Mouse (Mus musculus) hindbrain, embryonic 14.5 days (tissue): ENCODE data around the gene Mettl21a. TPM values are rescaled to one million over a fixed set of nuclear protein-coding genes. Genes with fewer than 3 reads are reported as not detected.
"Not testable (repeated sequence)": the region's sequence is repeated elsewhere in the genome, so short reads cannot be mapped to it uniquely, and the experiment has no call there.

Experiments used
- ATAC-seq: fragments of 200-750 bp; cut with Nextera tagmentation; 2 replicates; pipeline ENCODE4 v1.8.0; 2017; ENCODE audit warnings: moderate number of reproducible peaks, mild to moderate bottlenecking, moderate TSS enrichment, moderate library complexity; ENCODE audit not compliant: low FRiP score
- DNase-seq: peaks from one replicate; pipeline ENCODE4 v3.0.0-alpha.2; 2015; ENCODE audit warnings: low spot score
- H3K27ac ChIP-seq: fragments of 300-500 bp; sonication (generic); 2 replicates; pipeline ENCODE4 v1.5.1; 2014; ENCODE audit warnings: mild to moderate bottlenecking, moderate library complexity
- H3K27me3 ChIP-seq: fragments of 300-500 bp; sonication (generic); 2 replicates; pipeline ENCODE4 v1.6.1; 2014; ENCODE audit warnings: mild to moderate bottlenecking, low read length, mixed read lengths; ENCODE audit not compliant: control insufficient read depth, insufficient read depth
- H3K36me3 ChIP-seq: fragments of 300-500 bp; sonication (generic); replicated peaks from 2 replicates; pipeline ENCODE4 v1.6.1; 2014; ENCODE audit not compliant: control insufficient read depth, insufficient read depth
- H3K4me1 ChIP-seq: fragments of 300-500 bp; sonication (generic); replicated peaks from 2 replicates; pipeline ENCODE4 v1.6.1; 2014; ENCODE audit warnings: antibody characterized with exemption, low read length, mixed read lengths; ENCODE audit not compliant: control insufficient read depth, insufficient read depth
- H3K4me2 ChIP-seq: fragments of 300-500 bp; sonication (generic); replicated peaks from 2 replicates; pipeline ENCODE4 v1.6.1; 2014; ENCODE audit warnings: mild to moderate bottlenecking, moderate library complexity
- H3K4me3 ChIP-seq: fragments of 300-500 bp; sonication (generic); replicated peaks from 2 replicates; pipeline ENCODE4 v1.5.1; 2014; ENCODE audit warnings: mild to moderate bottlenecking, low read length
- H3K9ac ChIP-seq: fragments of 300-500 bp; sonication (generic); 2 replicates; pipeline ENCODE4 v1.6.1; 2014
- H3K9me3 ChIP-seq: fragments of 300-500 bp; sonication (generic); 2 replicates; pipeline ENCODE4 v1.6.1; 2016; ENCODE audit warnings: low read length; ENCODE audit not compliant: control insufficient read depth
- WGBS: fragments of 180-500 bp; shearing (Covaris S2); extraction: QIAGEN DNeasy Blood & Tissue Kit; methylation state at CpG from one replicate; pipeline ENCODE4 v1.1.7; 2014; 5-methylcytosine and 5-hydroxymethylcytosine counted together
- polyA plus RNA-seq: library from polyadenylated mRNA; unstranded; fragments of >200 nt; fragmentation: Nextera tagmentation; extraction: Ambion mirVana; gene quantifications from 2 replicates; pipeline ENCODE4 v1.2.1, GENCODE M21; 2014

The Mettl21a gene
- polyA plus RNA-seq, 1 experiment from 2014 or later = 15.8 TPM

DNA sequence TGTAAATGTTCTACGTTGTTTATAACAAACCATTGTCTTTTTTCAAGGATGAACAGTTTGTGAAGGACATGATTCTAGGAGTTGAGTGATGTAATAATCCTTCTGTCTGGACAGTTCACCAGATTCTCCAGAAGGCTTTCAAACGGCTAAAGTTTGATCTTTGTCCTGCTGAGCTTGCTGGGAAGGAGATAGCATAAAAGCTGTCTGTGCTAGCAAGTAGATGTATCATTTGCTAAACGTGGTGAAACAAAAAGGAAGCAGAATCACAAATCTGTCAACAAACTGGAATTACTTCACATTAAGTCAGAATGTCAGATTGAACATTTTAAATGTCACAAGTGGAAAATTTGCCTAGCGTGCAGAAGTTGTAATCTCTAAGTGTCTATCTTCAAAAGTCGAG, 18.1 kb downstream of the Mettl21a start:
- H3K4me1 ChIP-seq = no peaks in the 10 kb centered on the region
- H3K4me3 ChIP-seq = no peak overlapping the region
- ATAC-seq = no peak
- H3K27ac ChIP-seq = no peak overlapping the region
- no peaks in the 10 kb centered on the region for H3K9me3 ChIP-seq
- DNase-seq = no peak
- H3K27me3 ChIP-seq = no peaks in the 10 kb centered on the region
- no peak overlapping the region for H3K4me2 ChIP-seq
- no peak overlapping the region for H3K9ac ChIP-seq
- H3K36me3 ChIP-seq = peaks cover 31% of the 10 kb centered on the region
- 70% methylated on average over 5 of the region's 5 CpGs for WGBS

GRCm38 (mm10) chr1:64578801-64579200, 38.2 kb downstream of the Mettl21a start:
- Histone ChIP-seq H3K27me3 (no peaks in the 10 kb centered on the region), H3K36me3 (peaks cover 56% of the 10 kb centered on the region), H3K4me2 (no peak overlapping the region), H3K4me3 (no peak overlapping the region), H3K9me3 (no peaks in the 10 kb centered on the region), H3K4me1 (no peaks in the 10 kb centered on the region), H3K27ac (no peak overlapping the region), H3K9ac (no peak overlapping the region)
- WGBS = 94% methylated on average over 3 of the region's 3 CpGs
- ATAC-seq = no peak
- no peak for DNase-seq

GRCm38 (mm10) chr1:64577911-64578310, 39.1 kb downstream of the Mettl21a start:
- not testable (repeated sequence) for H3K4me2 ChIP-seq, H3K9me3 ChIP-seq, H3K4me3 ChIP-seq, DNase-seq, H3K4me1 ChIP-seq, H3K27ac ChIP-seq, H3K9ac ChIP-seq, H3K27me3 ChIP-seq, ATAC-seq
- peaks cover 56% of the 10 kb centered on the region for H3K36me3 ChIP-seq
- WGBS = 52% methylated on average over 9 of the region's 9 CpGs

DNA sequence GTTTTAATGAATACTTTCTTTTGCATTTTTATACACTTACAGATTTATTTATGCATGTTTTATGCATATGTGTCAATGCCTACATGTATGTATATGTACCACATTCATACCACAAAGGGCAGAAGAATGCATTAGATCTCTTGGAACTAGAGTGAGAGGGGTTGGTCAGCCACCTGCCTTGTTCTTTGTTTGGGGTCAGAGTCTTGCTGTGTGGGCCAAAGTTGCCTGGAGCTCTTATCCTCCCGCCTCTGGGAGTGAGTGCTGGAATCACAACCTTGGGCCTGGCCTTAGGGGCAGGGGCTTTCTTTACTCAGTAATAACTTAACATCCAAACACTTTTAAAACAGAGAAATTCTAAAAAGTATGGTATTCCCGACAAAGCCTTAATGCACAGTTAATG, 40.3 kb downstream of the Mettl21a start:
- H3K4me2 ChIP-seq = no peak overlapping the region
- no peak for ATAC-seq
- no peaks in the 10 kb centered on the region for H3K4me1 ChIP-seq
- H3K9ac ChIP-seq = no peak overlapping the region
- no peak for DNase-seq
- H3K27me3 ChIP-seq = no peaks in the 10 kb centered on the region
- H3K9me3 ChIP-seq = no peaks in the 10 kb centered on the region
- WGBS = 73% methylated on average over 2 of the region's 2 CpGs
- H3K27ac ChIP-seq = no peak overlapping the region
- H3K36me3 ChIP-seq = peaks cover 52% of the 10 kb centered on the region
- no peak overlapping the region for H3K4me3 ChIP-seq

DNA sequence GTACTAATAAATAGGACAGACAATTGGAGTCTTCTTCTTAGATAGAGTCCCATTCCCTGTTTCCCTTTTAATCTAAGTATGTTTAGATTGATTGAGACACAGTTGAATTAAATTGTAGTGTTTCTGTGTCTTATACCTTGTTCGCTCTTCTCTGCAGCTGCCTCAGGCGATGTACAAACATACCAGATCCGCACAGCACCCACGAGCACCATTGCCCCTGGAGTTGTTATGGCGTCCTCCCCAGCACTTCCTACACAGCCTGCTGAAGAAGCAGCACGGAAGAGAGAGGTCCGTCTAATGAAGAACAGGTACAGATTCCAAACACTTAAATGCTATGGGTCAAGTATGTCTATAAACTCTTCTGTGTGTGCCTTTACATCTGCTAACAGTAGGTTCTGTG, 41.0 kb downstream of the Mettl21a start:
- WGBS = 86% methylated on average over 7 of the region's 7 CpGs
- ATAC-seq = no peak
- H3K27ac ChIP-seq = no peak overlapping the region
- no peaks in the 10 kb centered on the region for H3K9me3 ChIP-seq
- H3K9ac ChIP-seq = no peak overlapping the region
- no peak overlapping the region for H3K4me2 ChIP-seq
- no peak overlapping the region for H3K4me3 ChIP-seq
- H3K27me3 ChIP-seq = no peaks in the 10 kb centered on the region
- H3K36me3 ChIP-seq = peaks cover 46% of the 10 kb centered on the region
- DNase-seq = no peak
- H3K4me1 ChIP-seq = no peaks in the 10 kb centered on the region

- no peaks in the 10 kb centered on the region for H3K9me3 ChIP-seq
- no peak overlapping the region for H3K9ac ChIP-seq
- DNase-seq = no peak
- no peak overlapping the region for H3K4me3 ChIP-seq
- no peak overlapping the region for H3K27ac ChIP-seq
- no peak overlapping the region for H3K4me2 ChIP-seq
- H3K36me3 ChIP-seq = peaks cover 40% of the 10 kb centered on the region
- no peaks in the 10 kb centered on the region for H3K4me1 ChIP-seq
- no peaks in the 10 kb centered on the region for H3K27me3 ChIP-seq
- ATAC-seq = no peak
Observed at GRCm38 (mm10) chr1:64568206-64568605, 48.8 kb downstream of the Mettl21a start.

GRCm38 (mm10) chr1:64560105-64560504, 56.9 kb downstream of the Mettl21a start:
- no peak for ATAC-seq
- Histone ChIP-seq H3K4me3 (no peak overlapping the region), H3K4me2 (no peak overlapping the region), H3K27me3 (no peaks in the 10 kb centered on the region), H3K36me3 (peaks cover 29% of the 10 kb centered on the region), H3K9me3 (no peaks in the 10 kb centered on the region), H3K27ac (no peak overlapping the region), H3K4me1 (no peaks in the 10 kb centered on the region), H3K9ac (no peak overlapping the region)
- WGBS = 96% methylated on average over 3 of the region's 3 CpGs
- DNase-seq = no peak

Other genes with a start within 250 kb of the Mettl21a start
- gene Creb1, start 84.6 kb downstream of the Mettl21a start, polyA plus RNA-seq = 40.8 and 47.6 TPM in 2 replicates
- gene Ccnyl1, start 73.2 kb upstream of the Mettl21a start, polyA plus RNA-seq = 7.0 and 7.6 TPM in 2 replicates
- gene Fzd5, start 120.5 kb upstream of the Mettl21a start, polyA plus RNA-seq = 0.23 and 0.29 TPM in 2 replicates